Mouse (Mus musculus) stomach, postnatal 0 days (tissue): ENCODE measurements around the gene Eefsec.

Experiments used
- CTCF ChIP-seq: IDR thresholded peaks from 2 replicates; pipeline ENCODE4 v1.5.1; 2016; ENCODE audit warnings: antibody characterized with exemption, low read depth, mild to moderate bottlenecking, moderate library complexity
- EP300 ChIP-seq: optimal IDR thresholded peaks from 2 replicates; pipeline ENCODE3; 2016; ENCODE audit warnings: antibody characterized with exemption

- peak; percentile 72 for TF ChIP-seq CTCF
- no peak for TF ChIP-seq EP300
Observed at GRCm38 (mm10) chr6:88486893-88487292, 40.6 kb upstream of the Eefsec start.
